Mouse (Mus musculus): ENCODE data around the gene Ppox.
"Not testable (repeated sequence)": the region's sequence is repeated elsewhere in the genome, so short reads cannot be mapped to it uniquely, and the experiment has no call there.

Gene Ppox

GRCm38 (mm10) chr1:171241952-171242351 lies 39.0 kb downstream of the Ppox start:
- not testable (repeated sequence) for DNase-seq

DNA sequence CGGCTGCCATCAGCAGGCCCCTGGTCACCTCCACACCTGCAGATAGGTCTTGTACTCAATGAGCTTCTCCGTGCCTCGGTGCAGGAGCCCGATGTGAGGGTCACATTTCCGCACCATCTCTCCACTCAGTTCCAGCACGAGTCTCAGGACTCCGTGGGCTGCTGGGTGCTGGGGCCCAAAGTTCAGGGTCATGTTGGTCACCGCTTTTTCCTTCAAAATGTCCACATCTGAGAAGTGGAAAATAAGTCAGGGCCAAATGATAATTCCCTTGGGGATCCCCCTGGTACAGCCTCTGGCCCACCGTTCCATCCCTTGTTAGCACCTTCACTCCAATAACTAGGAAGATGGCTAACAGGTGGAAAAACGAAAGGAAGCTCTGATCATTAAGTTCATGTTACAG lies 40.1 kb downstream of the Ppox start:
- DNase-seq, result no peak

GRCm38 (mm10) chr1:171239992-171240744 lies 40.8 kb downstream of the Ppox start:
- DNase-seq, result no peak

GRCm38 (mm10) chr1:171238463-171238862 lies 42.5 kb downstream of the Ppox start:
- peak; percentile 54 for DNase-seq

- DNase-seq, result no peak
Measured at GRCm38 (mm10) chr1:171237438-171237837, 43.5 kb downstream of the Ppox start.

- no peak for DNase-seq
Measured at GRCm38 (mm10) chr1:171235791-171236190, 45.2 kb downstream of the Ppox start.

DNA sequence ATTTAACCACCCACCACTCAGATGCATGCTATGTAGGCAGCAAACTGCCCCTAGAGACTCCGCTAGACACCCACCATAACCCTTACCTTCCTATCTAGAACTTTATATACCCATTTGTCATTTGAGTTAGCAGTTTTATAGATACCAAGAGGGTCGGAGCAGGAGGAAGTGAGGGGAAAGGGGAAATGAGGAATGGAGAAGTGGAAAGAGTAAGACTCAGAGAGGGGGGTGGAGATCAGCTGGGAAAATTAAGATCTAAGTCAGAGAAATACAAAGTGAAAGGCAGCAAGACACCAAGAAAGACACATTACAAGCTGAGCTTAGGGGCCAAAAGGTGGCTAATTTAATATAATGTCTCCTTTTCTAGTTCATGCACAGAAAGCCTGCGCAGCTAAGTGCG lies 46.4 kb downstream of the Ppox start:
- DNase-seq, result no peak

- no peak for DNase-seq
Measured at GRCm38 (mm10) chr1:171234126-171234525, 46.9 kb downstream of the Ppox start, which contains the start of gene Fcer1g. Fcer1g (minus strand) TSS chr1:171234365.

DNA sequence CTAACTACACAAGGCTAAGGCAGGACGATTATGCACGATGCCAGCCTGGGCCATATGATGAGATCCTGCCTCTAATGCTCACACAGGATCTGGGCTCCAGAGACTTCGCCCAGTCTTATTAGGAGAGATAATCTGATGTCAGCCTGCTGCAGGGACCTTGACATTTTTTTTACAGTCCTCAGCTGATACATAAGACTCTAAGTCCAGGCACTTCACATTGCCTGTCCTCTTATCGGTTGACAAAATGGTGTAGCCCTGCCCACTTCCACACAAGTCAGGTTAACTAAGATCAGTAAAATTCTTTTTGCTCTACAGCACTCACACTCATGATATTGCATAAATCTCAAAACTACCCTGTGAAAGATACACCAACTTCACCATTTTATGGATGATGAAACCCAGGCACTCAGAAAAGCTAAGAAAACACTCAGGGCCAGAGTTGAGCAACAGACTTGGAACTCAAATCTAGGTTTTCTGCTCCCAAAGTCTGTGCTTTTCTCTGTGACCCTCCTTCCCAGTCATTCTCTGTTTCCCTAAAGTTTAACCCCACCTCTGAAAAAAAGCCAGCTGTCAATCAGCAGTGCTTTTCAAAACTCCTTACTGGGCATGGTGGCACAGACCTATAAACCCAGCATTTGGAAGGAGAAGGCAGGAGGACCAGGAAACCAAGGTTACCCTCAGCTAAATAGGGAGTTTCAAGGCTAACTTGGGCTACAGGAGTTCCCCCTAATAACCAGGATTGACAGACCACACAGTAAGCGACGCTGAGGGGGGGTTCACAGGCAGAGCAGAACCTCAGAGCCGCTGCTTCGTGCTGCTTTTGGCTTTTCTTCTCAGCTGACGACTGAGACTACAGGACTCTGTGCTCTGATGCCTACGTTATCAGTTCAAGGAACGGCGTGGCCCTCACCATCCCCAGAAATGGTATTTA lies 47.9 kb downstream of the Ppox start:
- DNase-seq, result no peak

DNA sequence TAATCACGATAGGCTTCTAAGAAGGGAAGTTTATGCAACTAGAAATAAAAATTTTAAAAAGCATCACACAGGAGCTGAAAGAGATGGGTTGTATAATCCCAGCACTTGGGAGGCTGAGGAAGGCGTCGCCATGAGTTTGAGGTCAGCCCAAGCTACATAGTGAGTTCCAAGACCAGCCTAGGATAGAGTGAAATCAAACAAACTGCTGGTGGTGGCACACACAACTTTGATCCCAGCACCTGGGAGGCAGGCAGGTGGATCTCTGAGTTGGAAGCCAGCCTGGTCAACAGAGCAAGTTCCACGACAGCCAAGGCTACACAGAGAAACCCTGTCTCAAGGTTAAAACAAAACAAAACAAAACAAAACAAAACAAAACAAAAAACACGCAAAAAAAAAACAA lies 48.6 kb downstream of the Ppox start:
- no peak for DNase-seq

GRCm38 (mm10) chr1:171231844-171232243 lies 49.1 kb downstream of the Ppox start:
- DNase-seq, result no peak

- no peak for DNase-seq
Measured at GRCm38 (mm10) chr1:171230215-171230614, 50.8 kb downstream of the Ppox start.

DNA sequence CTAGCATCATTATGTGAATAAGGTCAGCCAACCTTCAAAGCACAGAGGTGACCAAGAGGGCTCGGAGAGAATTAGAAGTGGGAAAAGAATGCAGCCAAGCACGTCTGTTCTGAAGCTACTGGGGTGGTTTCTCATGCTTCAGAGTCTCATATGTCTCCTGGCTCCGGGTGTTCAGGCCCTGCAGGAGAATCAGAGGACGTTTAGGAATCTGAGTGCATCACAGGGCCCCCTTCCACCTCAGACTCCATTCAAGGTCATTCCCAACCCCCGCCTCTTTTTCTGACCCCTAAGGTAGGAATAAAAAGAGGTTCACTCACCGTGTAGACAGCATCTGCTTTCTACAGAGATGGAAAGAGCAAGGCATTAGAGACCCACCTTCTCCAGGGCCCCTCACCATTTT lies 51.2 kb downstream of the Ppox start:
- DNase-seq, result no peak

- DNase-seq, result no peak
Measured at GRCm38 (mm10) chr1:171227879-171228278, 53.1 kb downstream of the Ppox start.

GRCm38 (mm10) chr1:171226780-171227179 lies 54.2 kb downstream of the Ppox start:
- no peak for DNase-seq
